Mouse (Mus musculus): ENCODE results near the gene Cryzl1. TPM values are rescaled to one million over a fixed set of nuclear protein-coding genes. Genes with fewer than 3 reads are reported as not detected.

Cryzl1 gene
- total and polyA plus RNA-seq, 2 experiments from 2014 or later: 6.6 to 51.8 TPM

DNA sequence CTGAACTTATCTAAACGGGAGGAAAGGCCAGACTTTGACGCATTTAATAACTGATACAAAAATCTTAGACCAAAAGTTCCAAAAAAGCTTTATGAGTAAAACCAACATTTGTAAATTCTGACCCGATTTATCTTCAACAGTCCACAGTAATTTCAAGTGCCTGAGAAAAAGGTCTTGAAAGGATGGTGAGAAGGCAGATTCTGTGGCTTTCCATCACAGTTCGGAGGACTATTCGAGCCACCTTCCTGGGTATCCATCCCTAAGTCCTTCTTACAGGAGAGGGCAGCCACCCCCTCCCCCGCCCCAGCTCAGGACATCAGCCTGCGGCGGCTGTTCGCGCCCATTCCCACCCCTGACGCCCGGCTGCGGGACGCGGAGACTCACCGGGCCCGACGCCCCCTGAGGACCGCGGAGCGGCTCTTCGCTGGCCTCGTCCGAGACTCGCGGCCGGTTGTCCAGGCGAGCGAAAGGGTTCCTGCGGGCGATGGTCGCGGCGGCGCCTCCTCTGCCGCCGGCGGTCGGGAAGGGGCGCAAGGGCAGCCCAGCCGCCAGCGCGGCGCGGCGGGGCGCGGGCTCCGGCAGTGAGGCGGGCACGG is 40.7 kb downstream of the Cryzl1 start:
- peak; percentile 21; the same call in 1 of the 2 replicates for ATAC-seq (ENCODE audit: insufficient read depth, low read depth)
- peak; percentile 9 for DNase-seq (ENCODE audit: low spot score)
- peak overlapping the region; percentile 78 for H3K27ac ChIP-seq (ENCODE audit: low read depth)
- peaks cover 9% of the 10 kb centered on the region; the same call in 1 of the 2 replicates for H3K4me1 ChIP-seq (ENCODE audit: control insufficient read depth, insufficient read depth)
- no peaks in the 10 kb centered on the region for H3K27me3 ChIP-seq (ENCODE audit: control insufficient read depth, insufficient read depth, low read length)
- H3K36me3 ChIP-seq (replicated peaks; ENCODE audit: control insufficient read depth, insufficient read depth, low read length): peaks cover 22% of the 10 kb centered on the region
- H3K4me2 ChIP-seq (ENCODE audit: low read depth, low read length): peak overlapping the region; percentile 99
- no peaks in the 10 kb centered on the region for H3K9me3 ChIP-seq (replicated peaks; ENCODE audit: control insufficient read depth, low read length)
- 1% methylated on average over 46 of the region's 51 CpGs for WGBS
- H3K4me3 ChIP-seq (ENCODE audit: low read depth, low read length): peak overlapping the region; percentile 93
- TF ChIP-seq CTCF (IDR thresholded peaks at IDR 0.05; ENCODE audit: low read depth) (no peak), EP300 (IDR thresholded peaks at IDR 0.05; ENCODE audit: low read depth) (no peak)
- peak overlapping the region; percentile 84 for H3K9ac ChIP-seq (replicated peaks; ENCODE audit: low read depth, low read length)

DNA sequence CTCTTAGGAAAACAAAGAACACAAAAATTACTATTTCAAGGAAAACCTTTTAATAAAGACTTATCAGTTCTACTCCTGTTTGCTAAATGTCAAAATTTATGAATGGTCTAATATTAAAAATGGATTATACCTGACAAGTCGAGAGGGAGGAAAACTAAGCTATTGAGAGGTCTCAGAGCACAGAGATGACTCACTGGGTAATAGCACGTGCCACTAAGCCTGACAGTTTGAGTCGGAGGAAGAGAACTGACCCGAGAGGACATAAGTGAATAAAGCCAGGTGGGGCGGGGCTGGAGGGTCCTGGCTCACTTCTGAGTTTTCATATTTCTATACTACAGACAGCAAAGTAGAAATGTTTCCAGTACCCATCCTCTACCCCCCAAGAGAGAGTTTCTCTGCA is 42.4 kb downstream of the Cryzl1 start:
- 75% methylated on average over 5 of the region's 5 CpGs for WGBS
- no peak for TF ChIP-seq CTCF (IDR thresholded peaks at IDR 0.05; ENCODE audit: low read depth)
- TF ChIP-seq EP300 (IDR thresholded peaks at IDR 0.05; ENCODE audit: low read depth): no peak
- H3K36me3 ChIP-seq (replicated peaks; ENCODE audit: control insufficient read depth, insufficient read depth, low read length): peaks cover 36% of the 10 kb centered on the region
- H3K9me3 ChIP-seq (replicated peaks; ENCODE audit: control insufficient read depth, low read length): no peaks in the 10 kb centered on the region
- no peak overlapping the region for H3K4me3 ChIP-seq (ENCODE audit: low read depth, low read length)
- peaks cover 9% of the 10 kb centered on the region; the same call in 1 of the 2 replicates for H3K4me1 ChIP-seq (ENCODE audit: control insufficient read depth, insufficient read depth)
- H3K27ac ChIP-seq (ENCODE audit: low read depth): no peak overlapping the region
- H3K9ac ChIP-seq (replicated peaks; ENCODE audit: low read depth, low read length): no peak overlapping the region
- no peak for ATAC-seq (ENCODE audit: insufficient read depth, low read depth)
- H3K27me3 ChIP-seq (ENCODE audit: control insufficient read depth, insufficient read depth, low read length): no peaks in the 10 kb centered on the region
- DNase-seq (ENCODE audit: low spot score): no peak
- H3K4me2 ChIP-seq (ENCODE audit: low read depth, low read length): no peak overlapping the region

DNA sequence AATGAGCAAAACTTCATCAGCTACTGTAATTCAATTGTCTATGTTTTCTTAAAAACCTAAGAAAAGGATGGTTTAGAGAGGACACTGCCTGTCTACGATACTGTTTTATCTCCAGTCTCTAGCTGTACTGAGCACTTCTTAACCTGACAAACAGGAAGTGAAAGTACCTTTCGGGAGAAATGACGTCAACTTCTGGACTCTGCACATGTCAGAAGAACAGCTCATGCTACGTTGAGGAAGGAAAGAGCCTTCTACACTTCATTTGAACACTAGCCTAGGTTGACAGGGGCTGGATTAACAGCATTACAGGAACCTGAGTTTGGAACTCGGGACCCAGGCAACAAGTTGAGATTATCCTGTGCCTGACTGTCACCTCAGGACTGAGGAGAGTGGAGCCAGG is 43.2 kb downstream of the Cryzl1 start:
- no peaks in the 10 kb centered on the region for H3K9me3 ChIP-seq (replicated peaks; ENCODE audit: control insufficient read depth, low read length)
- ATAC-seq (ENCODE audit: insufficient read depth, low read depth) (no peak), DNase-seq (ENCODE audit: low spot score) (no peak)
- peaks cover 9% of the 10 kb centered on the region; the same call in 1 of the 2 replicates for H3K4me1 ChIP-seq (ENCODE audit: control insufficient read depth, insufficient read depth)
- H3K9ac ChIP-seq (replicated peaks; ENCODE audit: low read depth, low read length): no peak overlapping the region
- no peak for TF ChIP-seq CTCF (IDR thresholded peaks at IDR 0.05; ENCODE audit: low read depth)
- no peak for TF ChIP-seq EP300 (IDR thresholded peaks at IDR 0.05; ENCODE audit: low read depth)
- no peak overlapping the region for H3K27ac ChIP-seq (ENCODE audit: low read depth)
- H3K36me3 ChIP-seq (replicated peaks; ENCODE audit: control insufficient read depth, insufficient read depth, low read length): peaks cover 36% of the 10 kb centered on the region
- no peaks in the 10 kb centered on the region for H3K27me3 ChIP-seq (ENCODE audit: control insufficient read depth, insufficient read depth, low read length)
- H3K4me2 ChIP-seq (ENCODE audit: low read depth, low read length): no peak overlapping the region
- H3K4me3 ChIP-seq (ENCODE audit: low read depth, low read length): no peak overlapping the region
- 72% methylated on average over 5 of the region's 5 CpGs for WGBS

DNA sequence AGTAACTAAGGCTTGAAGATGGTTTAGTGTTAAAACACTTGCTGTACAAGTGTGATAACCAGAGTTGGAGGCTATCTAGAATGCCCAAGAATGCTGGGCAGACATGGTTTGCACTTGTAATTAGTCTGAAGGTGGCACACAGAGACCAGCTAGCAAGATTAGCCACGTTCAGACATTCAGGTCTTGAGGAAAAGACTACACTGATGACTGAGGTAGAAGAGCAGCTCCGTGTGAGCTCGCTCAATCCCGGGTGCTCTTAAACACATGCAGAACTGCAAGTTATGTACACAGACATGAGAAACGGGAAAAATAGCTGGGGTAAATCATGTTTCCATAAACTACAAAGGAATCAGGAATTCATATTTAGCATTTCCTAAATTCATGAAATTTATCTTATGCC is 48.1 kb downstream of the Cryzl1 start:
- H3K36me3 ChIP-seq (replicated peaks; ENCODE audit: control insufficient read depth, insufficient read depth, low read length): peaks cover 71% of the 10 kb centered on the region
- H3K27ac ChIP-seq (ENCODE audit: low read depth): no peak overlapping the region
- H3K9ac ChIP-seq (replicated peaks; ENCODE audit: low read depth, low read length): no peak overlapping the region
- H3K4me2 ChIP-seq (ENCODE audit: low read depth, low read length): no peak overlapping the region
- TF ChIP-seq EP300 (IDR thresholded peaks at IDR 0.05; ENCODE audit: low read depth): no peak
- no peak for TF ChIP-seq CTCF (IDR thresholded peaks at IDR 0.05; ENCODE audit: low read depth)
- ATAC-seq (ENCODE audit: insufficient read depth, low read depth): no peak
- DNase-seq (ENCODE audit: low spot score): no peak
- H3K9me3 ChIP-seq (replicated peaks; ENCODE audit: control insufficient read depth, low read length): no peaks in the 10 kb centered on the region
- no peaks in the 10 kb centered on the region for H3K27me3 ChIP-seq (ENCODE audit: control insufficient read depth, insufficient read depth, low read length)
- 70% methylated on average over 5 of the region's 5 CpGs for WGBS
- no peaks in the 10 kb centered on the region for H3K4me1 ChIP-seq (ENCODE audit: control insufficient read depth, insufficient read depth)
- no peak overlapping the region for H3K4me3 ChIP-seq (ENCODE audit: low read depth, low read length)

DNA sequence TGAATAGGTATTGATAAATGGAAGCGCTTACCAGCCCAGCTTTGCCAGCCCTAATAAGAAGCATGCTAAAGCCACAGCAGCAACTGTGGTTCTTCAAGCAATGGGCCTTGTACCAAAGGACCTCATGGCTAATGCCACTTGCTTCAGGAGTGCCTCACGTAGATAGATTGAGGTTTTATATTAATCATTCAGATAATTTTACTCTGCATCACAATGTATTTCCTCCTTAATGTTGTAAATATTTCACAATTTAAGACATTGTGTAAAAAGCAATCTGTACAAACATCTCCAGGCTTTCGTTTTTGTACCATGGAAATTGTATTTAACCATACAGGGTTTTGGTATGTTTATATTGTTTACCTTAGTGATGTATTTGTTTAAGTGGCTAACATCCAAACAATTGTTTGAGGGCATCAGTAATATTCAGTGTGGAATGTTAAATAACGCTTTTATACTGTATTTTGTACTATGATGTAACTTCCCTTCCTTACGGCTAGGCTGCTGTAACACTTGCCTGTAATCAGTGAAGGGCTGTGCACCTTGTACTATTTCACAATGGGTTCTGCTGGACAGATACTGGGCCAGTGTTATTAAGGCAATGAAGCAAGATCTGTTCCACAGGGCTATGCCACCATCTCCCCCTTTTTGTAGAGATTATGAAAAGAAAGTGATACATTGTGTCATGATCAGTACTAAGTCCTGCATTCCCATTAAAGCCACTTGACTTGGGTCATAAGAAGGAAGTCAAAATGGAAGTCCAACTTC is 50.4 kb downstream of the Cryzl1 start:
- no peak overlapping the region for H3K9ac ChIP-seq (replicated peaks; ENCODE audit: low read depth, low read length)
- H3K27me3 ChIP-seq (ENCODE audit: control insufficient read depth, insufficient read depth, low read length): no peaks in the 10 kb centered on the region
- DNase-seq (ENCODE audit: low spot score): no peak
- no peaks in the 10 kb centered on the region for H3K9me3 ChIP-seq (replicated peaks; ENCODE audit: control insufficient read depth, low read length)
- ATAC-seq (ENCODE audit: insufficient read depth, low read depth): no peak
- WGBS: 81% methylated on average over 5 of the region's 5 CpGs
- H3K4me1 ChIP-seq (ENCODE audit: control insufficient read depth, insufficient read depth): no peaks in the 10 kb centered on the region
- H3K27ac ChIP-seq (ENCODE audit: low read depth): no peak overlapping the region
- TF ChIP-seq EP300 (IDR thresholded peaks at IDR 0.05; ENCODE audit: low read depth): no peak
- no peak for TF ChIP-seq CTCF (IDR thresholded peaks at IDR 0.05; ENCODE audit: low read depth)
- peaks cover 73% of the 10 kb centered on the region for H3K36me3 ChIP-seq (replicated peaks; ENCODE audit: control insufficient read depth, insufficient read depth, low read length)
- H3K4me3 ChIP-seq (ENCODE audit: low read depth, low read length): no peak overlapping the region
- no peak overlapping the region for H3K4me2 ChIP-seq (ENCODE audit: low read depth, low read length)

All from heart, postnatal 0 days (tissue).